Mouse (Mus musculus) heart, embryonic 11.5 days (tissue): ENCODE measurements around the gene Lingo3. TPM values are rescaled to one million over a fixed set of nuclear protein-coding genes. Genes with fewer than 3 reads are reported as not detected.
"Not testable (repeated sequence)": the region's sequence is repeated elsewhere in the genome, so short reads cannot be mapped to it uniquely, and the experiment has no call there.

Experiments used
- ATAC-seq: fragments of 200-750 bp; cut with Nextera tagmentation; replicated peaks from 2 replicates; pipeline ENCODE4 v1.8.0; 2017; ENCODE audit warnings: moderate library complexity; ENCODE audit not compliant: insufficient number of reproducible peaks, low FRiP score, low TSS enrichment
- H3K27ac ChIP-seq: fragments of 300-500 bp; sonication (generic); 2 replicates; pipeline ENCODE4 v1.5.1; 2014; ENCODE audit warnings: mild to moderate bottlenecking, low read depth, low read length
- H3K27me3 ChIP-seq: fragments of 300-500 bp; sonication (generic); 2 replicates; pipeline ENCODE4 v1.6.1; 2014; ENCODE audit warnings: mild to moderate bottlenecking, low read length, mixed read lengths; ENCODE audit not compliant: control insufficient read depth, insufficient read depth
- H3K36me3 ChIP-seq: fragments of 300-500 bp; sonication (generic); 2 replicates; pipeline ENCODE4 v1.6.1; 2014; ENCODE audit warnings: mild to moderate bottlenecking, low read length, moderate library complexity, mixed read lengths; ENCODE audit not compliant: control insufficient read depth, insufficient read depth
- H3K4me1 ChIP-seq: fragments of 300-500 bp; sonication (generic); 2 replicates; pipeline ENCODE4 v1.6.1; 2014; ENCODE audit warnings: low read length; ENCODE audit not compliant: control insufficient read depth, insufficient read depth
- H3K4me2 ChIP-seq: fragments of 300-500 bp; sonication (generic); 2 replicates; pipeline ENCODE4 v1.6.1; 2014; ENCODE audit warnings: mild to moderate bottlenecking, moderate library complexity
- H3K4me3 ChIP-seq: fragments of 300-500 bp; sonication (generic); 2 replicates; pipeline ENCODE4 v1.5.1; 2014; ENCODE audit warnings: low read depth, low read length
- H3K9ac ChIP-seq: fragments of 300-500 bp; sonication (generic); 2 replicates; pipeline ENCODE4 v1.6.1; 2014; ENCODE audit warnings: mild to moderate bottlenecking, low read depth, low read length, moderate library complexity
- H3K9me3 ChIP-seq: fragments of 300-500 bp; sonication (generic); replicated peaks from 2 replicates; pipeline ENCODE4 v1.6.1; 2016; ENCODE audit warnings: low read length; ENCODE audit not compliant: control insufficient read depth
- WGBS: fragments of 180-500 bp; shearing (Covaris S2); extraction: QIAGEN DNeasy Blood & Tissue Kit; methylation state at CpG from one replicate; pipeline ENCODE4 v1.1.7; 2014; ENCODE audit not compliant: insufficient replicate concordance; 5-methylcytosine and 5-hydroxymethylcytosine counted together
- polyA plus RNA-seq: library from polyadenylated mRNA; unstranded; fragments of >200 nt; fragmentation: Nextera tagmentation; extraction: Ambion mirVana; gene quantifications from 2 replicates; pipeline ENCODE4 v1.2.1, GENCODE M21; 2014

The Lingo3 gene
- polyA plus RNA-seq, 1 experiment from 2014 or later, result not detected

- no peaks in the 10 kb centered on the region for H3K36me3 ChIP-seq
- no peak overlapping the region for H3K4me3 ChIP-seq
- H3K27me3 ChIP-seq, result no peaks in the 10 kb centered on the region
- H3K4me2 ChIP-seq, result no peak overlapping the region
- 87% methylated on average over 1 of the region's 1 CpGs for WGBS
- H3K9ac ChIP-seq, result no peak overlapping the region
- H3K9me3 ChIP-seq, result no peaks in the 10 kb centered on the region
- no peak for ATAC-seq
- H3K27ac ChIP-seq, result no peak overlapping the region
- H3K4me1 ChIP-seq, result peaks cover 8% of the 10 kb centered on the region
These were observed 20.5 kb downstream of the Lingo3 start for GRCm38 (mm10) chr10:80823316-80823715.

GRCm38 (mm10) chr10:80822528-80822927, 21.3 kb downstream of the Lingo3 start:
- H3K9ac ChIP-seq, result no peak overlapping the region
- H3K4me1 ChIP-seq, result peaks cover 1% of the 10 kb centered on the region
- WGBS, result 78% methylated on average over 5 of the region's 5 CpGs
- H3K27me3 ChIP-seq, result no peaks in the 10 kb centered on the region
- H3K4me3 ChIP-seq, result no peak overlapping the region
- no peak for ATAC-seq
- no peak overlapping the region for H3K4me2 ChIP-seq
- no peaks in the 10 kb centered on the region for H3K9me3 ChIP-seq
- no peak overlapping the region for H3K27ac ChIP-seq
- no peaks in the 10 kb centered on the region for H3K36me3 ChIP-seq

- no peak overlapping the region for H3K4me2 ChIP-seq
- H3K27ac ChIP-seq, result no peak overlapping the region
- H3K4me1 ChIP-seq, result no peaks in the 10 kb centered on the region
- H3K9ac ChIP-seq, result no peak overlapping the region
- 40% methylated on average over 2 of the region's 2 CpGs for WGBS
- H3K4me3 ChIP-seq, result no peak overlapping the region
- H3K9me3 ChIP-seq, result no peaks in the 10 kb centered on the region
- no peaks in the 10 kb centered on the region for H3K36me3 ChIP-seq
- no peaks in the 10 kb centered on the region for H3K27me3 ChIP-seq
- no peak for ATAC-seq
These were observed 21.8 kb downstream of the Lingo3 start for GRCm38 (mm10) chr10:80821991-80822390.

GRCm38 (mm10) chr10:80819406-80819805, 24.4 kb downstream of the Lingo3 start:
- no peak for ATAC-seq

GRCm38 (mm10) chr10:80818599-80819281, 25.1 kb downstream of the Lingo3 start:
- H3K27me3 ChIP-seq, result no peaks in the 10 kb centered on the region
- H3K4me1 ChIP-seq, result no peaks in the 10 kb centered on the region
- H3K4me3 ChIP-seq, result no peak overlapping the region
- 52% methylated on average over 6 of the region's 6 CpGs for WGBS
- no peak; the same call in 1 of the 2 replicates for ATAC-seq
- no peak overlapping the region for H3K4me2 ChIP-seq
- no peaks in the 10 kb centered on the region for H3K9me3 ChIP-seq
- no peak overlapping the region; the same call in 1 of the 2 replicates for H3K9ac ChIP-seq
- H3K36me3 ChIP-seq, result no peaks in the 10 kb centered on the region
- H3K27ac ChIP-seq, result no peak overlapping the region

More at GRCm38 (mm10) chr10:80819406-80819805, 24.4 kb downstream of the Lingo3 start:
- no peak overlapping the region for H3K4me3 ChIP-seq
- no peak overlapping the region for H3K4me2 ChIP-seq
- no peaks in the 10 kb centered on the region for H3K9me3 ChIP-seq
- H3K9ac ChIP-seq, result no peak overlapping the region; the same call in 1 of the 2 replicates
- H3K27me3 ChIP-seq, result no peaks in the 10 kb centered on the region
- no peaks in the 10 kb centered on the region for H3K36me3 ChIP-seq
- H3K27ac ChIP-seq, result no peak overlapping the region
- 51% methylated on average over 3 of the region's 3 CpGs for WGBS
- no peaks in the 10 kb centered on the region for H3K4me1 ChIP-seq

GRCm38 (mm10) chr10:80817955-80818354, 25.9 kb downstream of the Lingo3 start:
- not testable (repeated sequence) for H3K4me3 ChIP-seq, H3K9ac ChIP-seq, H3K27ac ChIP-seq, H3K36me3 ChIP-seq, H3K9me3 ChIP-seq, H3K27me3 ChIP-seq, ATAC-seq, H3K4me1 ChIP-seq, H3K4me2 ChIP-seq
- WGBS, result 78% methylated on average over 7 of the region's 7 CpGs

GRCm38 (mm10) chr10:80817164-80817563, 26.7 kb downstream of the Lingo3 start:
- Histone ChIP-seq H3K9ac (no peak overlapping the region), H3K9me3 (no peaks in the 10 kb centered on the region), H3K27me3 (no peaks in the 10 kb centered on the region; the same call in 1 of the 2 replicates), H3K4me3 (no peak overlapping the region), H3K27ac (no peak overlapping the region), H3K36me3 (no peaks in the 10 kb centered on the region), H3K4me2 (no peak overlapping the region), H3K4me1 (no peaks in the 10 kb centered on the region)
- 69% methylated on average over 2 of the region's 2 CpGs for WGBS
- ATAC-seq, result no peak

GRCm38 (mm10) chr10:80816303-80816702, 27.5 kb downstream of the Lingo3 start:
- ATAC-seq, H3K9ac ChIP-seq, H3K9me3 ChIP-seq, H3K27me3 ChIP-seq, H3K4me3 ChIP-seq, H3K36me3 ChIP-seq, H3K4me1 ChIP-seq, H3K27ac ChIP-seq, H3K4me2 ChIP-seq: not testable (repeated sequence)
- WGBS, result 84% methylated on average over 3 of the region's 3 CpGs

- H3K27ac ChIP-seq, result no peak overlapping the region
- H3K9me3 ChIP-seq, result no peaks in the 10 kb centered on the region
- H3K9ac ChIP-seq, result no peak overlapping the region
- H3K27me3 ChIP-seq, result no peaks in the 10 kb centered on the region; the same call in 1 of the 2 replicates
- 61% methylated on average over 7 of the region's 7 CpGs for WGBS
- peaks cover 7% of the 10 kb centered on the region; the same call in 1 of the 2 replicates for H3K4me1 ChIP-seq
- H3K4me2 ChIP-seq, result no peak overlapping the region
- no peak for ATAC-seq
- H3K36me3 ChIP-seq, result no peaks in the 10 kb centered on the region
- no peak overlapping the region for H3K4me3 ChIP-seq
These were observed 29.0 kb downstream of the Lingo3 start for GRCm38 (mm10) chr10:80814800-80815199.
